22 mouse cellular contexts compared by ENCODE assay signal in the genomic region with DNA sequence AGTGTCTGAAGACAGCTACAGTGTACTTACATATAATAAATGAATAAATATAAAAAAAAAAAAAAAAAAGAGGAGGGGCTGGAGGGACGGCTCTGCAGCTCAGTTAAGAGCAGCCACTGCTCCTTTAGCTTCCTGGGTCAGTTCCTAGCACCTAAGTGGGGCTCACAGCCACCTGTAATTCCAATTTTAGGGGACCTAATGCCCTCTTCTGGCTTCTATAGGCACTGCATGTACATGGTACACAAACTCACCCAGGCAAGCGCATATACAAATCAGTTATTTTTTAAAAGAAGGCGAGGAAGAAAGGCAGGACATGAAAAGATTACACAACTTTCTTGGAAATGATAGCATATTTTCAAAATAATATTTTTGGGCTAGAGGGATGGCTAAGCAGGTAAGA.
"Had no signal": no experiment of that assay in that cellular context is flagged by ENCODE, and none has a peak within 500 bp of the region (broad histone marks: within the 10 kb centered on the region; RNA-seq: fewer than 3 reads in every experiment).

No protein-coding gene starts in this region.

- H3K27ac ChIP-seq: limb, embryonic 12.5 days; limb, embryonic 15.5 days; liver, embryonic 14.5 days; macrophage; midbrain, embryonic 13.5 days; neural tube, embryonic 13.5 days; stomach, embryonic 15.5 days had no signal

- H3K27me3 ChIP-seq: midbrain, embryonic 13.5 days had no signal

- H3K36me3 ChIP-seq: limb, embryonic 12.5 days; limb, embryonic 15.5 days; midbrain, embryonic 10.5 days; midbrain, embryonic 13.5 days; neural tube, embryonic 13.5 days; stomach, embryonic 15.5 days had no signal

- ATAC-seq: liver, postnatal 0 days; lung, postnatal 0 days; midbrain, embryonic 13.5 days; midbrain, embryonic 16.5 days had no signal

- H3K4me2 ChIP-seq: limb, embryonic 12.5 days; limb, embryonic 15.5 days; liver, embryonic 11.5 days; lung, embryonic 14.5 days; midbrain, embryonic 13.5 days; neural tube, embryonic 13.5 days; stomach, embryonic 15.5 days had no signal

- H3K9ac ChIP-seq: limb, embryonic 12.5 days; limb, embryonic 15.5 days; liver, embryonic 14.5 days; liver, postnatal 0 days; lung, embryonic 14.5 days; midbrain, embryonic 13.5 days; neural tube, embryonic 13.5 days; stomach, embryonic 15.5 days had no signal

- DNase-seq: kidney, adult 8-10 months; kidney, postnatal 25 days; left cerebral cortex, postnatal 4 days; liver, postnatal 0 days; lung, embryonic 14.5 days; retina, postnatal 1 day; right cerebral cortex, postnatal 25 days; spleen, adult 18-20 months; thymus, adult 18-20 months had no signal

- H3K9me3 ChIP-seq: limb, embryonic 12.5 days; limb, embryonic 15.5 days; megakaryocyte, embryonic 14.5 days; midbrain, embryonic 10.5 days; midbrain, embryonic 13.5 days; neural tube, embryonic 13.5 days; stomach, embryonic 15.5 days had no signal

- H3K4me3 ChIP-seq: limb, embryonic 12.5 days; limb, embryonic 15.5 days; megakaryocyte, embryonic 14.5 days; midbrain, embryonic 10.5 days; midbrain, embryonic 13.5 days; myocyte; neural tube, embryonic 13.5 days; stomach, embryonic 15.5 days had no signal
